In the genomic region with DNA sequence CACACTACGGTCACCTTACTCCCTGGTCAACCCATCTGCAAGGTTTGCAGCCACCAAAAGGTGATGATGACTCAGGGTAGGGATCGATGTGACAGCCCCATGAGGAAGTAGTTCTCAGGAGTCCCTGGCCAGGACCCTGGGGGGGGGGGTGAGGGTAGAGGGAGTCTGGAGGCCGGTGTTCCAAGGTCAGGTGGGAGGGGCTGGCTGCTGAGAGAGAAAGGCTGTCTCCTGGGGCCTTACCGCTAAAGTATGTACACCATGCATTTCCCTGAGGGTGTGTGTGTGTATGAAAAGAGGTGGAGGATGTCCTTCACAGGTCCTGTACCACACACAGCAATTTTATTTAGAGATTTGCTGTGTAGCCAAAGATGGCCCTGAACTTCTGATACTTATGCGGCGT, we compare ENCODE assay signal across 25 mouse cellular contexts. TPM values are rescaled to one million over a fixed set of nuclear protein-coding genes. Genes with fewer than 3 reads are reported as not detected.
"Had no signal": no experiment of that assay in that cellular context is flagged by ENCODE, and none has a peak within 500 bp of the region (broad histone marks: within the 10 kb centered on the region; RNA-seq: fewer than 3 reads in every experiment).

No protein-coding gene starts in this region.

- H3K27ac ChIP-seq: liver, embryonic 13.5 days; midbrain, embryonic 15.5 days; neural tube, embryonic 12.5 days; neural tube, embryonic 15.5 days; stomach, embryonic 15.5 days had no signal

- H3K27me3 ChIP-seq: liver, embryonic 13.5 days; midbrain, embryonic 15.5 days; neural tube, embryonic 12.5 days; neural tube, embryonic 15.5 days; stomach, embryonic 15.5 days had no signal

- H3K4me3 ChIP-seq: liver, embryonic 13.5 days; midbrain, embryonic 15.5 days; neural tube, embryonic 12.5 days; neural tube, embryonic 15.5 days; stomach, embryonic 15.5 days had no signal

- H3K9ac ChIP-seq: liver, embryonic 13.5 days; midbrain, embryonic 15.5 days; neural tube, embryonic 12.5 days; neural tube, embryonic 15.5 days; stomach, embryonic 15.5 days had no signal

- H3K9me3 ChIP-seq: liver, embryonic 13.5 days; midbrain, embryonic 15.5 days; neural tube, embryonic 12.5 days; neural tube, embryonic 15.5 days; stomach, embryonic 15.5 days had no signal

- DNase-seq: kidney, postnatal 14 days; kidney, postnatal 4 days; liver, embryonic 13.5 days; lung, adult 2 months; lung, postnatal 14 days; lung, postnatal 4 days; right cerebral cortex, adult 18-20 months; right cerebral cortex, postnatal 14 days; right cerebral cortex, postnatal 4 days; spleen, adult 18-20 months; thymus, postnatal 25 days had no signal

- H3K4me2 ChIP-seq: liver, embryonic 13.5 days; midbrain, embryonic 11.5 days; midbrain, embryonic 15.5 days; neural tube, embryonic 12.5 days; neural tube, embryonic 15.5 days; stomach, embryonic 15.5 days had no signal

- H3K36me3 ChIP-seq: stomach, embryonic 15.5 days had no signal

- ATAC-seq: midbrain, embryonic 15.5 days had no signal

RNA-seq across cellular contexts. Expression of gene Pabpn1l, which starts 30.1 kb away (rescaled TPM):
- total RNA-seq: layer of hippocampus, adult 18-20 months; layer of hippocampus, postnatal 14 days; left cerebral cortex, adult 8-10 months; left cerebral cortex, postnatal 14 days; liver, adult 2 months; megakaryocyte-erythroid progenitor cell, adult 5-6 weeks had no signal
- polyA plus RNA-seq: limb, embryonic 11.5 days; liver, adult 2 months; liver, embryonic 13.5 days; liver, embryonic 16.5 days; lung, adult 2 months; lung, embryonic 16.5 days; midbrain, embryonic 11.5 days; midbrain, embryonic 15.5 days; neural tube, embryonic 12.5 days; stomach, embryonic 15.5 days had no signal
